Mouse (Mus musculus): ENCODE results near the gene Mrps18b. TPM values are rescaled to one million over a fixed set of nuclear protein-coding genes. Genes with fewer than 3 reads are reported as not detected.

The Mrps18b gene
- total RNA-seq, 1 experiment from 2014 or later = 26.6 TPM

DNA sequence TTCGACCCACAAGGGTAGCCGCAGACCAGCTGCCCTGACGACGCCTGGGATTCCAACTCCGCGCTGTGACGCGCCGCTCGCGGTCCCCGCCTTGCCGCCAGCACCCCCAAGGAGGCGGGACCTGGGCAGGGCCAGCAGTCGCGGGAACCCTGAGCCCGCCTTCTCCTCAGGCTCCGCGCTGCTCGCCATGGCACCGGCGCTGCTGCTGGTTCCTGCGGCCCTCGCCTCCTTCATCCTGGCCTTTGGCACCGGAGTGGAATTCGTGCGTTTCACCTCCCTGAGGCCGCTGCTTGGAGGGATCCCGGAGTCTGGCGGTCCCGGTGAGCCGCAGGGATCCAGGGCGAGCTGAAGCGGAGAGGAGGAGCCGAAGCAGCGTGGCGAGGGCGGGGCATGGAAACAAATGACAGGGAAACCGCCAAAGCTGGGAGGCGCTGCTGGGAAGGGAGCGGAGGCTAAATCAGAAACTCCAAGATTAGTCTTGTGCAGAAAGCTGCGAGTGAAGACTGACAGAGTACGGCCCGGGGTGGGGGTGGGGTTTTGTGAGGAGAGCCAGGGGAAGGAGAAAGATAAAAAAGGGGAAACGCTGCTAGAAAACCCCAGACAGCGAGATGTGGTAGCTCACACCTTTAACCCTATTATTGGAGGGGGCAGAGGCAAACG lies 54.9 kb downstream of the Mrps18b start, which contains the start of gene Nrm:
TSS of gene Nrm (plus strand) at position 121 of the 660 bp plus-strand sequence.
- peak; percentile 80 for ATAC-seq (replicated peaks; ENCODE audit: insufficient number of reproducible peaks, low FRiP score, low TSS enrichment, poor library complexity, severe bottlenecking)

DNA sequence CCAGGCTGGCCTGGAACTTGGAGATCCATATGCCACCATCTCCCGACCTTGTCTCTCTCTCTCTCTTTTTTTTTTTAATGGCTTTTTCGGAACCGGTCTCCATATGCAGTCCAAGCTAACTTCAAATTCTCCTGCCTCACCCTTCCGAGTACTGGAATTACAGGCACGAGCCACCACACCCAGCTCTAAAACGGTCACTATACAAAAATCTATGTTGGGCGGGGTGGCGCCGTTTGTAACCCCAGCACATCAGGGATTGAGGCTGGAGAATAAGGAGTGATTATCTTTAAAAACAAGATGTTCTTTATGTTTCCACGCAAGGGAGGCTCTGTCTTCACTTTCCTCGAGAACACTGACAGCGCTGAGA lies 55.4 kb downstream of the Mrps18b start:
- ATAC-seq (replicated peaks; ENCODE audit: insufficient number of reproducible peaks, low FRiP score, low TSS enrichment, poor library complexity, severe bottlenecking) = no peak

Other genes starting within 250 kb of the Mrps18b start
- gene Vars2, start 248.8 kb downstream of the Mrps18b start, total RNA-seq (2017) = 7.4 to 13.8 TPM (median 11.3 TPM) in 3 replicates
- gene Gtf2h4, start 242.7 kb downstream of the Mrps18b start, total RNA-seq (2017) = 10.9 to 22.5 TPM (median 13.5 TPM) in 3 replicates
- 0.67 to 1.2 TPM in 2 of 3 replicates, not detected in the other for gene Ddr1, start 211.8 kb downstream of the Mrps18b start, total RNA-seq (2017)
- gene Ier3, start 94.7 kb downstream of the Mrps18b start, total RNA-seq (2017) = 17.2 to 77.7 TPM (median 52.8 TPM) in 3 replicates
- gene Flot1, start 93.2 kb downstream of the Mrps18b start, total RNA-seq (2017) = 70.0 to 84.2 TPM (median 77.9 TPM) in 3 replicates
- gene Tubb5, start 78.1 kb downstream of the Mrps18b start, total RNA-seq (2017) = 138 to 179 TPM (median 139 TPM) in 3 replicates
- 10.9 to 26.0 TPM (median 11.1 TPM) in 3 replicates for gene Mdc1, start 74.9 kb downstream of the Mrps18b start, total RNA-seq (2017)
- gene Nrm, start 55.1 kb downstream of the Mrps18b start, total RNA-seq (2017) = 18.1 to 25.9 TPM (median 25.6 TPM) in 3 replicates
- 65.6 to 113 TPM (median 72.3 TPM) in 3 replicates for gene Ppp1r18, start 50.8 kb downstream of the Mrps18b start, total RNA-seq (2017)
- 67.7 to 106 TPM (median 105 TPM) in 3 replicates for gene Dhx16, start 36.6 kb downstream of the Mrps18b start, total RNA-seq (2017)
- gene 2310061I04Rik, start 19.0 kb downstream of the Mrps18b start, total RNA-seq (2017) = 1.8 to 10.4 TPM (median 5.7 TPM) in 3 replicates
- 13.9 to 18.7 TPM (median 14.2 TPM) in 3 replicates for gene Atat1, start 6.3 kb downstream of the Mrps18b start, total RNA-seq (2017)
- 103 to 230 TPM (median 106 TPM) in 3 replicates for gene Ppp1r10, start within 50 bp of the Mrps18b start, total RNA-seq (2017)
- 177 to 254 TPM (median 221 TPM) in 3 replicates for gene Abcf1, start 53.4 kb upstream of the Mrps18b start, total RNA-seq (2017)
- gene Gnl1, start 63.5 kb upstream of the Mrps18b start, total RNA-seq (2017) = 23.0 to 44.8 TPM (median 31.8 TPM) in 3 replicates
- 14.8 to 25.6 TPM (median 22.1 TPM) in 3 replicates for gene Prr3, start 63.8 kb upstream of the Mrps18b start, total RNA-seq (2017)
- gene H2-T24, start 104.2 kb upstream of the Mrps18b start, total RNA-seq (2017) = 59.4 to 98.9 TPM (median 63.8 TPM) in 3 replicates
- gene H2-T23, start 116.5 kb upstream of the Mrps18b start, total RNA-seq (2017) = 372 to 405 TPM (median 385 TPM) in 3 replicates
- gene H2-T22, start 126.4 kb upstream of the Mrps18b start, total RNA-seq (2017) = 122 to 131 TPM (median 124 TPM) in 3 replicates
- gene Gm6034, start 126.6 kb upstream of the Mrps18b start, total RNA-seq (2017) = 0.49 to 1.0 TPM in 2 of 3 replicates, not detected in the other
- 0.64 TPM in 1 of 3 replicates, not detected in the others for gene Gm11127, start 142.0 kb upstream of the Mrps18b start, total RNA-seq (2017)
- gene Gm19684, start 205.3 kb upstream of the Mrps18b start, total RNA-seq (2017) = 1.4 to 2.5 TPM in 2 of 3 replicates, not detected in the other
- gene Gm7030, start 213.0 kb upstream of the Mrps18b start, total RNA-seq (2017) = not detected in 3 replicates

Data from monocyte, adult 5-6 weeks (primary cell).